In genomic region chr8:88316139-88316931, GRCm38 (mm10) we compare ENCODE assay signal across 8 mouse cellular contexts. TPM values are rescaled to one million over a fixed set of nuclear protein-coding genes. Genes with fewer than 3 reads are reported as not detected.
DNase-seq lines count a peak whose midpoint lies in the region; ATAC-seq lines count a peak whose summit lies in the region.

No protein-coding gene starts in this region.

- no peaks in the 10 kb centered on the region for H3K9me3 ChIP-seq in hindbrain, embryonic 14.5 days (ENCODE audit: control insufficient read depth, low read length)
- H3K9me3 ChIP-seq in hindbrain, embryonic 10.5 days = no peaks in the 10 kb centered on the region

- H3K27ac ChIP-seq in hindbrain, embryonic 14.5 days = no peak overlapping the region
- H3K27ac ChIP-seq in hindbrain, embryonic 10.5 days = no peak overlapping the region

- 50% methylated on average over 8 of the region's 8 CpGs for WGBS in hindbrain, embryonic 14.5 days
- 60% methylated on average over 8 of the region's 8 CpGs for WGBS in hindbrain, embryonic 10.5 days

- no peaks in the 10 kb centered on the region for H3K27me3 ChIP-seq in hindbrain, embryonic 14.5 days (ENCODE audit: control insufficient read depth, insufficient read depth, low read length)
- H3K27me3 ChIP-seq in hindbrain, embryonic 10.5 days (ENCODE audit: insufficient read depth, poor library complexity, severe bottlenecking) = no peaks in the 10 kb centered on the region

- H3K4me2 ChIP-seq in hindbrain, embryonic 14.5 days (replicated peaks) = no peak overlapping the region

- ATAC-seq in hindbrain, embryonic 14.5 days (ENCODE audit: low FRiP score) = peak; percentile 46; the same call in 1 of the 2 replicates

- H3K4me3 ChIP-seq in hindbrain, embryonic 14.5 days (replicated peaks; ENCODE audit: low read length) = no peak overlapping the region
- no peak overlapping the region for H3K4me3 ChIP-seq in hindbrain, embryonic 10.5 days

- peak; percentile 53 for DNase-seq in hindbrain, embryonic 14.5 days (ENCODE audit: low spot score)
- no peak for DNase-seq in hindbrain, embryonic 10.5 days (ENCODE audit: low spot score)
- peak; percentile 59 for DNase-seq in adrenal gland, postnatal 14 days
- DNase-seq in gastrocnemius, adult 18-20 months (ENCODE audit: low spot score) = peak; percentile 69
- peak; percentile 22 for DNase-seq in kidney, adult 9 months
- peak; percentile 83 for DNase-seq in lung, postnatal 36 days
- no peak for DNase-seq in thymus, postnatal 25 days
- no peak for DNase-seq in spleen, postnatal 4 days (ENCODE audit: low spot score in 2 of 2)

- no peak overlapping the region for H3K9ac ChIP-seq in hindbrain, embryonic 14.5 days

- no peaks in the 10 kb centered on the region; the same call in 1 of the 2 replicates for H3K4me1 ChIP-seq in hindbrain, embryonic 14.5 days (replicated peaks; ENCODE audit: control insufficient read depth, insufficient read depth, low read length)
- H3K4me1 ChIP-seq in hindbrain, embryonic 10.5 days (replicated peaks) = peaks cover 6% of the 10 kb centered on the region; the same call in 1 of the 2 replicates

- H3K36me3 ChIP-seq in hindbrain, embryonic 14.5 days (replicated peaks; ENCODE audit: control insufficient read depth, insufficient read depth) = no peaks in the 10 kb centered on the region
- 0 out of 2 replicates have a peak, but pooled peaks cover under 1% of the 10 kb centered on the region for H3K36me3 ChIP-seq in hindbrain, embryonic 10.5 days

RNA-seq across cellular contexts. Expression of gene Adcy7, which starts 44.1 kb away (rescaled TPM):
- 4.9 and 6.3 TPM in 2 replicates for polyA plus RNA-seq in hindbrain, embryonic 14.5 days (2014; fragmentation: Nextera tagmentation; extraction: Ambion mirVana)
- 2.9 and 4.1 TPM in 2 replicates for polyA plus RNA-seq in hindbrain, embryonic 10.5 days (2016; fragmentation: Nextera tagmentation; extraction: Ambion mirVana)
- total RNA-seq in adrenal gland, postnatal 14 days (2021) = 5.6 and 12.8 TPM in 2 replicates
- total RNA-seq in gastrocnemius, adult 18-20 months (2021) = 1 to 10 TPM; 1.9 to 3.2 TPM

RNA-seq across cellular contexts. Expression of gene Brd7, which starts 45.7 kb away (rescaled TPM):
- 55.7 and 63.9 TPM in 2 replicates for polyA plus RNA-seq in hindbrain, embryonic 14.5 days (2014; fragmentation: Nextera tagmentation; extraction: Ambion mirVana)
- polyA plus RNA-seq in hindbrain, embryonic 10.5 days (2016; fragmentation: Nextera tagmentation; extraction: Ambion mirVana) = 61.8 and 85.8 TPM in 2 replicates
- total RNA-seq in adrenal gland, postnatal 14 days (2021) = 96.5 and 103 TPM in 2 replicates
- 10 to 100 TPM; 72.2 to 74.9 TPM for total RNA-seq in gastrocnemius, adult 18-20 months (2021)

Comparison
In these comparisons a context has a peak if more than half of its experiments do, and no peak if none do; other contexts are left out.
1. DNase-seq: peak in hindbrain, embryonic 14.5 days (single experiment), adrenal gland, postnatal 14 days (single experiment), gastrocnemius, adult 18-20 months (single experiment), kidney, adult 9 months (single experiment) and lung, postnatal 36 days (single experiment); none in hindbrain, embryonic 10.5 days (single experiment), thymus, postnatal 25 days (single experiment) and spleen, postnatal 4 days (0 of 2).